11 mouse cellular contexts compared by ENCODE assay signal in genomic region chr2:20960668-20961035, GRCm38 (mm10). TPM values are rescaled to one million over a fixed set of nuclear protein-coding genes. Genes with fewer than 3 reads are reported as not detected.
DNase-seq lines count a peak whose midpoint lies in the region; ATAC-seq and TF ChIP-seq lines count a peak whose summit lies in the region.
"Had no signal": no experiment of that assay in that cellular context is flagged by ENCODE, and none has a peak within 500 bp of the region (broad histone marks: within the 10 kb centered on the region; RNA-seq: fewer than 3 reads in every experiment).

No protein-coding gene starts in this region.

- 0 out of 2 replicates have a peak overlapping the region, but pooled peaks have one; percentile 4 for H3K4me2 ChIP-seq in heart, embryonic 15.5 days
- H3K4me2 ChIP-seq in forebrain, embryonic 15.5 days (replicated peaks) = peak overlapping the region; percentile 43
- H3K4me2 ChIP-seq in midbrain, embryonic 16.5 days (ENCODE audit: low read length) = peak overlapping the region; percentile 26
- H3K4me2 ChIP-seq: limb, embryonic 12.5 days had no signal

- no peaks in the 10 kb centered on the region for H3K9me3 ChIP-seq in heart, embryonic 15.5 days (replicated peaks)
- no peaks in the 10 kb centered on the region for H3K9me3 ChIP-seq in forebrain, embryonic 15.5 days
- no peaks in the 10 kb centered on the region for H3K9me3 ChIP-seq in midbrain, embryonic 16.5 days (replicated peaks; ENCODE audit: control insufficient read depth, low read length, poor library complexity, severe bottlenecking)
- H3K9me3 ChIP-seq: limb, embryonic 12.5 days had no signal

- no peaks in the 10 kb centered on the region; the same call in 1 of the 2 replicates for H3K36me3 ChIP-seq in heart, embryonic 15.5 days
- H3K36me3 ChIP-seq in forebrain, embryonic 15.5 days = no peaks in the 10 kb centered on the region
- no peaks in the 10 kb centered on the region for H3K36me3 ChIP-seq in midbrain, embryonic 16.5 days (ENCODE audit: control insufficient read depth, insufficient read depth, low read length)
- H3K36me3 ChIP-seq: limb, embryonic 12.5 days had no signal

- intact Hi-C loops in heart, postnatal 25 days (cut with DNase I) = loop anchor here (5.0 to 10.0 kb wide), 2 partner anchors 227 to 236 kb away; no protein-coding TSS in a partner anchor

- H3K27ac ChIP-seq in cerebellum, adult 2 months (ENCODE audit: insufficient read depth, low read length) = peak overlapping the region; percentile 93
- H3K27ac ChIP-seq in heart, embryonic 15.5 days = no peak overlapping the region
- peak overlapping the region; percentile 85 for H3K27ac ChIP-seq in forebrain, embryonic 15.5 days (replicated peaks)
- H3K27ac ChIP-seq in midbrain, embryonic 16.5 days (ENCODE audit: low read length) = no peak overlapping the region
- H3K27ac ChIP-seq: limb, embryonic 12.5 days had no signal

- TF ChIP-seq POLR2A in cerebellum, adult 2 months (IDR thresholded peaks at IDR 0.05; ENCODE audit: borderline replicate concordance, insufficient read depth, low read length) = no peak

- 6% methylated on average over 8 of the region's 8 CpGs for WGBS in cerebellum, adult 2 months
- 61% methylated on average over 8 of the region's 8 CpGs for WGBS in heart, embryonic 15.5 days
- 36% methylated on average over 8 of the region's 8 CpGs for WGBS in forebrain, embryonic 15.5 days
- 52% methylated on average over 8 of the region's 8 CpGs for WGBS in midbrain, embryonic 16.5 days

- H3K4me3 ChIP-seq in cerebellum, adult 2 months (replicated peaks; ENCODE audit: insufficient read depth, low read depth, low read length) = peak overlapping the region; percentile 26
- no peak overlapping the region for H3K4me3 ChIP-seq in heart, embryonic 15.5 days
- peak overlapping the region; percentile 16 for H3K4me3 ChIP-seq in forebrain, embryonic 15.5 days
- H3K4me3 ChIP-seq in midbrain, embryonic 16.5 days (ENCODE audit: low read depth, low read length) = no peak overlapping the region
- H3K4me3 ChIP-seq: left cerebral cortex, adult 2 months; limb, embryonic 12.5 days had no signal

- peaks cover 22% of the 10 kb centered on the region; the same call in 1 of the 2 replicates for H3K4me1 ChIP-seq in cerebellum, adult 2 months (ENCODE audit: control insufficient read depth, insufficient read depth, low read length)
- H3K4me1 ChIP-seq in heart, embryonic 15.5 days (replicated peaks) = peaks cover 45% of the 10 kb centered on the region
- H3K4me1 ChIP-seq in forebrain, embryonic 15.5 days = peaks cover 71% of the 10 kb centered on the region
- peaks cover 56% of the 10 kb centered on the region for H3K4me1 ChIP-seq in midbrain, embryonic 16.5 days (ENCODE audit: control insufficient read depth, insufficient read depth, low read length)

- ATAC-seq in heart, embryonic 15.5 days (replicated peaks; ENCODE audit: insufficient number of reproducible peaks, insufficient read depth, low FRiP score, low read depth) = no peak
- no peak for ATAC-seq in forebrain, embryonic 15.5 days (replicated peaks)
- ATAC-seq in midbrain, embryonic 16.5 days = no peak

- no peak overlapping the region for H3K9ac ChIP-seq in heart, embryonic 15.5 days
- peak overlapping the region; percentile 32 for H3K9ac ChIP-seq in forebrain, embryonic 15.5 days (replicated peaks)
- no peak overlapping the region for H3K9ac ChIP-seq in midbrain, embryonic 16.5 days (ENCODE audit: low read depth, low read length)
- H3K9ac ChIP-seq: limb, embryonic 12.5 days had no signal

- no peak for TF ChIP-seq CTCF in cerebellum, adult 2 months (IDR thresholded peaks at IDR 0.05; ENCODE audit: borderline replicate concordance, insufficient read depth, low read depth, low read length)

- no peaks in the 10 kb centered on the region for H3K27me3 ChIP-seq in cerebellum, adult 2 months (ENCODE audit: control insufficient read depth, insufficient read depth, low read length)
- no peaks in the 10 kb centered on the region for H3K27me3 ChIP-seq in heart, embryonic 15.5 days
- no peaks in the 10 kb centered on the region for H3K27me3 ChIP-seq in forebrain, embryonic 15.5 days
- no peaks in the 10 kb centered on the region for H3K27me3 ChIP-seq in midbrain, embryonic 16.5 days (ENCODE audit: control insufficient read depth, insufficient read depth, low read depth, low read length)
- H3K27me3 ChIP-seq: limb, embryonic 12.5 days had no signal

- peak; percentile 46 to 69 for DNase-seq in cerebellum, adult 2 months
- no peak for DNase-seq in cerebellum, adult 11 months
- DNase-seq in heart, postnatal 25 days (ENCODE audit: low spot score) = no peak
- DNase-seq in kidney, postnatal 36 days = no peak
- DNase-seq in thymus, postnatal 36 days = no peak
- DNase-seq: kidney, adult 9 months had no signal

RNA-seq across cellular contexts. Expression of gene Arhgap21, which starts 8.0 kb away (rescaled TPM):
- 213 and 231 TPM in 2 replicates for polyA plus RNA-seq in cerebellum, adult 2 months (2012; rRNA removed)
- polyA plus RNA-seq in heart, embryonic 15.5 days (2015; fragmentation: Nextera tagmentation; extraction: Ambion mirVana) = 16.7 and 17.2 TPM in 2 replicates
- total RNA-seq in heart, postnatal 25 days (2021) = 10 to 100 TPM; 70.6 to 77.9 TPM
- 41.5 and 42.3 TPM in 2 replicates for polyA plus RNA-seq in forebrain, embryonic 15.5 days (2015; fragmentation: Nextera tagmentation; extraction: Ambion mirVana)
- 40.9 and 41.7 TPM in 2 replicates for polyA plus RNA-seq in midbrain, embryonic 16.5 days (2015; fragmentation: Nextera tagmentation; extraction: Ambion mirVana)

Comparison
In these comparisons a context has a peak if more than half of its experiments do, and no peak if none do; other contexts are left out.
1. DNase-seq: peak in cerebellum, adult 2 months (2 of 2); none in cerebellum, adult 11 months (single experiment), heart, postnatal 25 days (single experiment), kidney, postnatal 36 days (0 of 2) and thymus, postnatal 36 days (0 of 2).
2. H3K27ac ChIP-seq: peak in cerebellum, adult 2 months (single experiment) and forebrain, embryonic 15.5 days (single experiment); none in heart, embryonic 15.5 days (single experiment) and midbrain, embryonic 16.5 days (single experiment).
3. H3K4me3 ChIP-seq: peak in cerebellum, adult 2 months (single experiment) and forebrain, embryonic 15.5 days (single experiment); none in heart, embryonic 15.5 days (single experiment) and midbrain, embryonic 16.5 days (single experiment).
4. Peak in every context shown above with its lines, with median percentiles within 50 percentile points of each other: H3K4me2 ChIP-seq.